Mouse (Mus musculus): ENCODE measurements around the gene Tsc2. TPM values are rescaled to one million over a fixed set of nuclear protein-coding genes. Genes with fewer than 3 reads are reported as not detected.

The Tsc2 gene
- total and polyA plus RNA-seq, 3 experiments: 104 to 178 (median 110) TPM

DNA sequence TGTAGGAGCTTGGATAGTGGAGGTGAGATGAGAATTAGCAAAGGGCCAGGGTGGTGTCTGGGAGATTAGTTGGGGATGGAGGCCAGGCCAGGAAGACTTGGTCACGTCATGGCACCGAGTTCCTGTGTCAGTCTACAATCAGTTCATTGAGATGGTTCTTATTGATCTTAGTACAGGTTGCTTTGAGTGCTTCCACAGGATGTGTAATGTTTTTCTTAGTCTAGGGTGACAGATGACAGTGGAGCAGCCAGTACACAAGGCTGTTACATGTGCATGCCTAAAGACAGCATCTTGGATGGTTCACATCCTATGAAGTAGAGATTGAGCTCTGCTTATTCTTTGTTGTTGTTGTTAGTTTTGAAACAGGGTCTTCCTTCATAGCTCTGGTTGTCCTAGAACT is 70.8 kb downstream of the Tsc2 start:
- DNase-seq: peak in 1 of 2 experiments; percentile 16
- H3K27me3 ChIP-seq (ENCODE audit: control insufficient read depth, insufficient read depth, low read length): no peaks in the 10 kb centered on the region
- peaks cover 13% of the 10 kb centered on the region for H3K79me2 ChIP-seq (replicated peaks; ENCODE audit: control insufficient read depth, insufficient read depth, low read length)
- TF ChIP-seq EP300 (IDR thresholded peaks at IDR 0.05; ENCODE audit: insufficient read depth, low read depth, low read length) (no peak), POLR2A (IDR thresholded peaks at IDR 0.05; ENCODE audit: insufficient read depth, low read depth, low read length) (no peak), CTCF (IDR thresholded peaks at IDR 0.05) (no peak)
- H3K27ac ChIP-seq: no peak overlapping the region
- H3K4me1 ChIP-seq (ENCODE audit: control insufficient read depth, insufficient read depth, low read length): peaks cover 30% of the 10 kb centered on the region
- WGBS: 68% methylated on average over 2 of the region's 2 CpGs
- no peak overlapping the region for H3K4me3 ChIP-seq
- H3K36me3 ChIP-seq (ENCODE audit: control insufficient read depth, insufficient read depth, low read length): peaks cover 24% of the 10 kb centered on the region
- no peak overlapping the region for H3K9ac ChIP-seq (ENCODE audit: low read depth, low read length)
- intact Hi-C loops (cut with DNase I): no loop called here

- intact Hi-C loops (cut with DNase I): no loop called here
- Histone ChIP-seq H3K4me3 (no peak overlapping the region), H3K79me2 (replicated peaks; ENCODE audit: control insufficient read depth, insufficient read depth, low read length) (peaks cover 13% of the 10 kb centered on the region), H3K36me3 (ENCODE audit: control insufficient read depth, insufficient read depth, low read length) (peaks cover 29% of the 10 kb centered on the region), H3K27me3 (ENCODE audit: control insufficient read depth, insufficient read depth, low read length) (no peaks in the 10 kb centered on the region), H3K27ac (peak overlapping the region; percentile 44), H3K9ac (ENCODE audit: low read depth, low read length) (no peak overlapping the region), H3K4me1 (ENCODE audit: control insufficient read depth, insufficient read depth, low read length) (peaks cover 30% of the 10 kb centered on the region)
- peak in 1 of 2 experiments; percentile 17 for DNase-seq
- TF ChIP-seq POLR2A (IDR thresholded peaks at IDR 0.05; ENCODE audit: insufficient read depth, low read depth, low read length) (no peak), CTCF (IDR thresholded peaks at IDR 0.05) (no peak), EP300 (IDR thresholded peaks at IDR 0.05; ENCODE audit: insufficient read depth, low read depth, low read length) (no peak)
- 63% methylated on average over 5 of the region's 5 CpGs for WGBS
These were observed 72.0 kb downstream of the Tsc2 start for GRCm38 (mm10) chr17:24560301-24561028.

DNA sequence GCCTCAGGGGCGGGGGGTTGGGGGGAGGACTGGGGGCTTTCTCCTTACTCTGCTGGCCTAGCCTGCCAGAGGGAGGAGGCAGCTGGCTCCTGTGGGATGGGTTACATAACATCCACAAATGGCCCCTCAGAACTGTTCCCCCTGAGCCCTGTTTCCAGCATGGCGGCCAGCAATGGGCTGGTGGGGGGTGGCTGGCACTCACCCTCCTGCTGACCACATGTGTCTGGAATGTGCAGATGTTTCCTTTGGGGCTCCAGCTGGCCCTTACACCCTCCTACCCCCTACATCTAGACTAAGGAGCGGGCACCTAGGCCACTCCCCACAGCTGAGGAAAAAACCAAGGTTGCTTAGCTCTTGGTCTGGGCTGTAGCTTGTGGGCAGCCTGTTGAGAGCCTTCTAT is 73.3 kb downstream of the Tsc2 start:
- Histone ChIP-seq H3K4me1 (ENCODE audit: control insufficient read depth, insufficient read depth, low read length) (peaks cover 36% of the 10 kb centered on the region), H3K4me3 (no peak overlapping the region), H3K79me2 (replicated peaks; ENCODE audit: control insufficient read depth, insufficient read depth, low read length) (peaks cover 10% of the 10 kb centered on the region), H3K9ac (ENCODE audit: low read depth, low read length) (no peak overlapping the region), H3K27me3 (ENCODE audit: control insufficient read depth, insufficient read depth, low read length) (no peaks in the 10 kb centered on the region), H3K27ac (peak overlapping the region; percentile 77), H3K36me3 (ENCODE audit: control insufficient read depth, insufficient read depth, low read length) (peaks cover 29% of the 10 kb centered on the region)
- intact Hi-C loops (cut with DNase I): no loop called here
- no peak for TF ChIP-seq POLR2A (IDR thresholded peaks at IDR 0.05; ENCODE audit: insufficient read depth, low read depth, low read length)
- TF ChIP-seq EP300 (IDR thresholded peaks at IDR 0.05; ENCODE audit: insufficient read depth, low read depth, low read length): no peak
- TF ChIP-seq CTCF (IDR thresholded peaks at IDR 0.05): no peak
- WGBS: 38% methylated on average over 3 of the region's 3 CpGs
- peak; percentile 59 to 64 for DNase-seq

DNA sequence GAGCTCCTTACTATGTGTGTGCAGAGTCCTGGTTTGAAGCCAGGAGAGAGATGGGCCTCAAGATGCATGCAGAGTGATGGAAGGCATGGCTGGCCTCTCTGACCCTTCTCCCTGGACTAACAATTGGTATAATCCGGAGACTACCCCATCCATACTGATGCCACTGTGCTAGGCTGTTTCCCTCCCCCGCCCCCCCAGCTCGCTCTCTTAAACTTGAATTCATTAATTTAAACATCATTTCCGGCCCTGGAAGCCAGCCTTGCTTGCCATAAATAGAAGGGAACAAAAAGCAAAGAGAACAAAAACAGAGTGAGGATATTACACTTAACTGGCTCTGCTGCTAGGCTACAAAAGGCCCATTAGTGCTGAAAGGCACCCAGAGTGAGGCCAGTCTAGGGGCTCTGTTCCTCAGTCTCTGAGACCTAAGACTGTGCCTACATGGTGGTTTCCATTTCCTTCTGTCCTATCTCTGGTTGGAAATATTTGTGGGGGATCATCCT is 73.8 kb downstream of the Tsc2 start:
- Histone ChIP-seq H3K9ac (ENCODE audit: low read depth, low read length) (0 out of 2 replicates have a peak overlapping the region, but pooled peaks have one; percentile 35), H3K27ac (peak overlapping the region; percentile 77), H3K27me3 (ENCODE audit: control insufficient read depth, insufficient read depth, low read length) (no peaks in the 10 kb centered on the region), H3K36me3 (ENCODE audit: control insufficient read depth, insufficient read depth, low read length) (peaks cover 29% of the 10 kb centered on the region), H3K4me3 (no peak overlapping the region), H3K4me1 (ENCODE audit: control insufficient read depth, insufficient read depth, low read length) (peaks cover 32% of the 10 kb centered on the region), H3K79me2 (replicated peaks; ENCODE audit: control insufficient read depth, insufficient read depth, low read length) (peaks cover 11% of the 10 kb centered on the region)
- DNase-seq: peak; percentile 31 to 35
- TF ChIP-seq POLR2A (IDR thresholded peaks at IDR 0.05; ENCODE audit: insufficient read depth, low read depth, low read length) (peak; percentile 47; the same call in 1 of the 2 replicates), EP300 (IDR thresholded peaks at IDR 0.05; ENCODE audit: insufficient read depth, low read depth, low read length) (no peak)
- WGBS: 26% methylated on average over 4 of the region's 4 CpGs
- intact Hi-C loops (cut with DNase I): no loop called here

DNA sequence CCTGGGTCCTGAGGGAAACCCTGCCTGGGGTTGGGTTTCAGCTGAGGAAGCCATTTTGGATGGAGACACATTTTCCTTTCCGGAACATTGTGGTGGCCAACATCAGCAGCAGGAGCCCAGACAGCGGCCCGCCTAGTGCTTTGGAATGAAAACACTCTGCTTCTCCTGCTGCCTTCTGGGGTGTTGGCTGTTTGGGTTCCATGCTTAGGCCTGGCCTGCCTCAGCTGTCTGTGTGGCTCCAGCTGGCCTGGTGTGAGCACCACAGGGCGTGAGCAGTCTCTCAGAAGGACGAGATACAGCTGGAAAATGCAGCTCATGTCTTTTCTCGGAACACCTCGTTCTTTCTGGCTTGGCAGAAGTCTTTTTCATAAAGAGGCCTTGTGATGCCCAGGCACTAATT is 75.3 kb downstream of the Tsc2 start:
- Histone ChIP-seq H3K27ac (peak overlapping the region; percentile 77), H3K4me3 (no peak overlapping the region), H3K9ac (ENCODE audit: low read depth, low read length) (no peak overlapping the region), H3K36me3 (ENCODE audit: control insufficient read depth, insufficient read depth, low read length) (peaks cover 29% of the 10 kb centered on the region), H3K79me2 (replicated peaks; ENCODE audit: control insufficient read depth, insufficient read depth, low read length) (peaks cover 10% of the 10 kb centered on the region), H3K4me1 (ENCODE audit: control insufficient read depth, insufficient read depth, low read length) (peaks cover 33% of the 10 kb centered on the region), H3K27me3 (ENCODE audit: control insufficient read depth, insufficient read depth, low read length) (no peaks in the 10 kb centered on the region)
- intact Hi-C loops (cut with DNase I): no loop called here
- TF ChIP-seq POLR2A (IDR thresholded peaks at IDR 0.05; ENCODE audit: insufficient read depth, low read depth, low read length) (no peak), EP300 (IDR thresholded peaks at IDR 0.05; ENCODE audit: insufficient read depth, low read depth, low read length) (peak; percentile 77; the same call in 1 of the 2 replicates)
- 66% methylated on average over 7 of the region's 7 CpGs for WGBS
- DNase-seq: peak; percentile 59 to 85

- Histone ChIP-seq H3K79me2 (replicated peaks; ENCODE audit: control insufficient read depth, insufficient read depth, low read length) (peaks cover 4% of the 10 kb centered on the region), H3K4me1 (ENCODE audit: control insufficient read depth, insufficient read depth, low read length) (peaks cover 10% of the 10 kb centered on the region), H3K4me3 (peak overlapping the region; percentile 97), H3K9ac (ENCODE audit: low read depth, low read length) (peak overlapping the region; percentile 98), H3K36me3 (ENCODE audit: control insufficient read depth, insufficient read depth, low read length) (peaks cover 11% of the 10 kb centered on the region), H3K27me3 (ENCODE audit: control insufficient read depth, insufficient read depth, low read length) (no peaks in the 10 kb centered on the region), H3K27ac (peak overlapping the region; percentile 97)
- peak in 1 of 2 experiments; percentile 15 for DNase-seq
- TF ChIP-seq EP300 (IDR thresholded peaks at IDR 0.05; ENCODE audit: insufficient read depth, low read depth, low read length): no peak
- no peak for TF ChIP-seq CTCF (IDR thresholded peaks at IDR 0.05)
- no peak for TF ChIP-seq POLR2A (IDR thresholded peaks at IDR 0.05; ENCODE audit: insufficient read depth, low read depth, low read length)
- WGBS: 52% methylated on average over 3 of the region's 3 CpGs
- intact Hi-C loops (cut with DNase I): loop anchor here (5.0 kb wide), 1 partner anchor 41 kb away; no protein-coding TSS in a partner anchor
These were observed 81.4 kb downstream of the Tsc2 start for GRCm38 (mm10) chr17:24551050-24551444.
